Mouse (Mus musculus) intestine, embryonic 16.5 days (tissue): ENCODE results near the gene Hspb3. TPM values are rescaled to one million over a fixed set of nuclear protein-coding genes. Genes with fewer than 3 reads are reported as not detected.

Source experiments
- ATAC-seq: fragments of 200-750 bp; cut with Nextera tagmentation; 2 replicates; pipeline ENCODE4 v1.8.0; 2017; ENCODE audit warnings: moderate TSS enrichment, moderate library complexity
- H3K27ac ChIP-seq: fragments of 300-500 bp; sonication (generic); 2 replicates; pipeline ENCODE4 v1.5.1; 2014; ENCODE audit warnings: mild to moderate bottlenecking, low read length
- H3K27me3 ChIP-seq: fragments of 300-500 bp; sonication (generic); replicated peaks from 2 replicates; pipeline ENCODE4 v1.6.1; 2014; ENCODE audit warnings: low read length, control low read depth, mixed read lengths; ENCODE audit not compliant: control insufficient read depth, insufficient read depth
- H3K36me3 ChIP-seq: fragments of 300-500 bp; sonication (generic); 2 replicates; pipeline ENCODE4 v1.6.1; 2014; ENCODE audit warnings: low read length, control low read depth; ENCODE audit not compliant: control insufficient read depth, insufficient read depth
- H3K4me1 ChIP-seq: fragments of 300-500 bp; sonication (generic); 2 replicates; pipeline ENCODE4 v1.6.1; 2014; ENCODE audit warnings: low read length, control low read depth, mixed read lengths; ENCODE audit not compliant: control insufficient read depth, insufficient read depth
- H3K4me2 ChIP-seq: fragments of 300-500 bp; sonication (generic); 2 replicates; pipeline ENCODE4 v1.6.1; 2014; ENCODE audit warnings: low read depth, low read length, control low read depth
- H3K4me3 ChIP-seq: fragments of 300-500 bp; sonication (generic); 2 replicates; pipeline ENCODE4 v1.5.1; 2014; ENCODE audit warnings: mild to moderate bottlenecking, low read length
- H3K9ac ChIP-seq: fragments of 300-500 bp; sonication (generic); 2 replicates; pipeline ENCODE4 v1.6.1; 2014; ENCODE audit warnings: low read depth, low read length
- H3K9me3 ChIP-seq: fragments of 300-500 bp; sonication (generic); 2 replicates; pipeline ENCODE4 v1.6.1; 2016; ENCODE audit warnings: low read length, control low read depth; ENCODE audit not compliant: control insufficient read depth
- WGBS: fragments of 180-500 bp; shearing (Covaris S2); extraction: QIAGEN DNeasy Blood & Tissue Kit; methylation state at CpG from one replicate; pipeline ENCODE4 v1.1.7; 2014; 5-methylcytosine and 5-hydroxymethylcytosine counted together
- polyA plus RNA-seq: library from polyadenylated mRNA; unstranded; fragments of >200 nt; fragmentation: Nextera tagmentation; extraction: Ambion mirVana; gene quantifications from 2 replicates; pipeline ENCODE4 v1.2.1, GENCODE M21; 2015

The Hspb3 gene
- polyA plus RNA-seq, 1 experiment from 2014 or later = not detected

- Histone ChIP-seq H3K4me1 (no peaks in the 10 kb centered on the region), H3K4me3 (no peak overlapping the region), H3K27me3 (no peaks in the 10 kb centered on the region), H3K36me3 (no peaks in the 10 kb centered on the region), H3K9ac (no peak overlapping the region), H3K9me3 (no peaks in the 10 kb centered on the region), H3K4me2 (no peak overlapping the region), H3K27ac (no peak overlapping the region)
- WGBS = 83% methylated on average over 7 of the region's 7 CpGs
- no peak for ATAC-seq
Observed at GRCm38 (mm10) chr13:113689883-113690282, 26.4 kb upstream of the Hspb3 start.

GRCm38 (mm10) chr13:113686691-113687121 is 23.2 kb upstream of the Hspb3 start:
- no peak overlapping the region for H3K9ac ChIP-seq
- no peak overlapping the region for H3K4me2 ChIP-seq
- no peaks in the 10 kb centered on the region for H3K4me1 ChIP-seq
- no peak overlapping the region for H3K27ac ChIP-seq
- ATAC-seq = no peak
- no peaks in the 10 kb centered on the region for H3K27me3 ChIP-seq
- H3K4me3 ChIP-seq = no peak overlapping the region
- no peaks in the 10 kb centered on the region for H3K9me3 ChIP-seq
- no peaks in the 10 kb centered on the region for H3K36me3 ChIP-seq
- 71% methylated on average over 8 of the region's 8 CpGs for WGBS

- ATAC-seq = no peak
- 87% methylated on average over 5 of the region's 5 CpGs for WGBS
- no peak overlapping the region for H3K27ac ChIP-seq
Observed at GRCm38 (mm10) chr13:113682821-113683220, 19.3 kb upstream of the Hspb3 start.

GRCm38 (mm10) chr13:113680646-113681045 is 17.2 kb upstream of the Hspb3 start:
- H3K36me3 ChIP-seq = no peaks in the 10 kb centered on the region
- H3K4me3 ChIP-seq = no peak overlapping the region
- ATAC-seq = no peak
- H3K4me1 ChIP-seq = no peaks in the 10 kb centered on the region
- no peak overlapping the region for H3K4me2 ChIP-seq
- H3K9ac ChIP-seq = no peak overlapping the region
- 87% methylated on average over 7 of the region's 7 CpGs for WGBS
- no peaks in the 10 kb centered on the region for H3K27me3 ChIP-seq
- H3K27ac ChIP-seq = no peak overlapping the region
- 0 out of 2 replicates have a peak, but pooled peaks cover 4% of the 10 kb centered on the region for H3K9me3 ChIP-seq

More at GRCm38 (mm10) chr13:113682821-113683220, 19.3 kb upstream of the Hspb3 start:
- Histone ChIP-seq H3K4me2 (no peak overlapping the region), H3K4me1 (no peaks in the 10 kb centered on the region), H3K36me3 (no peaks in the 10 kb centered on the region), H3K9ac (no peak overlapping the region), H3K27me3 (no peaks in the 10 kb centered on the region), H3K9me3 (0 out of 2 replicates have a peak, but pooled peaks cover 4% of the 10 kb centered on the region), H3K4me3 (no peak overlapping the region)

- no peak overlapping the region for H3K27ac ChIP-seq
- no peaks in the 10 kb centered on the region for H3K27me3 ChIP-seq
- no peaks in the 10 kb centered on the region for H3K36me3 ChIP-seq
- no peak overlapping the region for H3K4me2 ChIP-seq
- no peak for ATAC-seq
- 39% methylated on average over 10 of the region's 10 CpGs for WGBS
- H3K9ac ChIP-seq = no peak overlapping the region
- H3K9me3 ChIP-seq = no peaks in the 10 kb centered on the region
- H3K4me1 ChIP-seq = no peaks in the 10 kb centered on the region
- H3K4me3 ChIP-seq = no peak overlapping the region
Observed at GRCm38 (mm10) chr13:113669459-113670077, 6.1 kb upstream of the Hspb3 start.

GRCm38 (mm10) chr13:113663883-113664282 is 407 bp upstream of the Hspb3 start:
- 69% methylated on average over 7 of the region's 7 CpGs for WGBS
- Histone ChIP-seq H3K4me3 (no peak overlapping the region), H3K4me2 (no peak overlapping the region), H3K9ac (no peak overlapping the region), H3K36me3 (no peaks in the 10 kb centered on the region), H3K27me3 (no peaks in the 10 kb centered on the region), H3K4me1 (no peaks in the 10 kb centered on the region), H3K27ac (no peak overlapping the region), H3K9me3 (no peaks in the 10 kb centered on the region)
- ATAC-seq = no peak

- Histone ChIP-seq H3K9me3 (no peaks in the 10 kb centered on the region), H3K4me1 (no peaks in the 10 kb centered on the region), H3K9ac (no peak overlapping the region), H3K36me3 (no peaks in the 10 kb centered on the region), H3K4me3 (no peak overlapping the region), H3K27ac (no peak overlapping the region), H3K4me2 (no peak overlapping the region), H3K27me3 (no peaks in the 10 kb centered on the region)
- no peak for ATAC-seq
- 59% methylated on average over 7 of the region's 7 CpGs for WGBS
Observed at GRCm38 (mm10) chr13:113661826-113662271, 1.6 kb downstream of the Hspb3 start.

- no peaks in the 10 kb centered on the region for H3K9me3 ChIP-seq
- H3K27ac ChIP-seq = no peak overlapping the region
- H3K4me3 ChIP-seq = no peak overlapping the region
- H3K36me3 ChIP-seq = no peaks in the 10 kb centered on the region
- no peaks in the 10 kb centered on the region for H3K27me3 ChIP-seq
- H3K4me2 ChIP-seq = no peak overlapping the region
- no peak for ATAC-seq
- 85% methylated on average over 9 of the region's 9 CpGs for WGBS
- no peaks in the 10 kb centered on the region for H3K4me1 ChIP-seq
- H3K9ac ChIP-seq = no peak overlapping the region
Observed at GRCm38 (mm10) chr13:113660576-113661310, 2.7 kb downstream of the Hspb3 start.

GRCm38 (mm10) chr13:113657204-113657603 is 6.3 kb downstream of the Hspb3 start:
- Histone ChIP-seq H3K4me3 (no peak overlapping the region), H3K4me2 (no peak overlapping the region), H3K9ac (no peak overlapping the region), H3K27me3 (no peaks in the 10 kb centered on the region), H3K36me3 (no peaks in the 10 kb centered on the region), H3K27ac (no peak overlapping the region), H3K4me1 (no peaks in the 10 kb centered on the region), H3K9me3 (no peaks in the 10 kb centered on the region)
- WGBS = 76% methylated on average over 7 of the region's 7 CpGs
- no peak for ATAC-seq
